Mouse (Mus musculus) frontal cortex, postnatal 10 days (tissue): ENCODE measurements around the gene Ubc.
"Not testable (repeated sequence)": the region's sequence is repeated elsewhere in the genome, so short reads cannot be mapped to it uniquely, and the experiment has no call there.

Experiments used
- DNase-seq, 2 experiments: peaks; one replicate each; pipeline ENCODE4 v3.0.0; 2022; ENCODE audit warnings: low spot score in 2 of 2, mixed read lengths in 1 of 2

The Ubc gene

DNA sequence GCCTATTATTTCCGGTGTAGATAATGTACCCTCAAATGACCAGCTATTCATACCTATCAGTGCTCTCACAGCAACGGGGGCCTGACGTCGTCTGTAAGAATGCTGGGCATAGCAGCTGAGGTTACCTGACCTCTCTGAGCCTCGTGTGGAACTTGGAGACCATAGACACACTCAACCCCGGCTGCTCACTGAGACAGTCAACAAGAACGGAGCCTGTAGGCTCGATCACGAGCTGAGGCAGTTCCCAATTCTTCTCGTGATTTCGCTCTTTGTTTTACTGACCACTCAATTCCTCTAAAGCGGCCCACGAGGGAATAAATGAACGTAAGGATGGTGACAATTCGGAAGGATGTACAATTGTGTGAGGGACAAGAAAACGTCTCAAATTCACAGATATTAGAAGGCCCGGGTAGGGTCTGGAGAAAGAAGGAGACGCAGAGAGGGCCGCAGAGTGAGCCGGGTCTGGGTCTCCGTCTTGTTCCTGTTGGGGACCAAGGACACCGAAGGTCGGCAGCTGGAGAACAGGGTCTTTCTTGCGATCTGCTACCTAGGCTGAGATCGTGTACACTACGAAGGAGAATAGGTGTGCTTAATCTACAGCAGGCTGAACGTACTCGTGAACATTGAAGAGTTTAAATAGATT, 15.0 kb upstream of the Ubc start:
- peak in 1 of 2 experiments; percentile 67 for DNase-seq

DNA sequence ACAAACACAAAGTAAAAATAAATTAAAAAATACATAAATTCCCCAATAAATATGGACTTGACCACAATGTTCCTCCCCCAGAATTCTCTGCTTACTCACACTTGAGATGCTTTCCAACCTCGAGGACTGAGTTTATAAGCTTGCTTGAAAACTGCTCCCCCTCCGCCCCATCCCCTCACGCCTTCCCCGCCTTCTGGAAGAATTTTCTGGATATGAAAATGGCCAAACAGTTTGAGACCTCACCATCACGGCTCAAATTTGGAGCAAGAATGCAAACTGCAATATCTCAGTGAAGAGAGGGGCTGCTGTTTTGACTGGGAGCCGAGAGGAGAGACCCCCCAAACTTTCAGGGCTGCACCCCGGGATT, 14.5 kb upstream of the Ubc start:
- DNase-seq: no peak

DNA sequence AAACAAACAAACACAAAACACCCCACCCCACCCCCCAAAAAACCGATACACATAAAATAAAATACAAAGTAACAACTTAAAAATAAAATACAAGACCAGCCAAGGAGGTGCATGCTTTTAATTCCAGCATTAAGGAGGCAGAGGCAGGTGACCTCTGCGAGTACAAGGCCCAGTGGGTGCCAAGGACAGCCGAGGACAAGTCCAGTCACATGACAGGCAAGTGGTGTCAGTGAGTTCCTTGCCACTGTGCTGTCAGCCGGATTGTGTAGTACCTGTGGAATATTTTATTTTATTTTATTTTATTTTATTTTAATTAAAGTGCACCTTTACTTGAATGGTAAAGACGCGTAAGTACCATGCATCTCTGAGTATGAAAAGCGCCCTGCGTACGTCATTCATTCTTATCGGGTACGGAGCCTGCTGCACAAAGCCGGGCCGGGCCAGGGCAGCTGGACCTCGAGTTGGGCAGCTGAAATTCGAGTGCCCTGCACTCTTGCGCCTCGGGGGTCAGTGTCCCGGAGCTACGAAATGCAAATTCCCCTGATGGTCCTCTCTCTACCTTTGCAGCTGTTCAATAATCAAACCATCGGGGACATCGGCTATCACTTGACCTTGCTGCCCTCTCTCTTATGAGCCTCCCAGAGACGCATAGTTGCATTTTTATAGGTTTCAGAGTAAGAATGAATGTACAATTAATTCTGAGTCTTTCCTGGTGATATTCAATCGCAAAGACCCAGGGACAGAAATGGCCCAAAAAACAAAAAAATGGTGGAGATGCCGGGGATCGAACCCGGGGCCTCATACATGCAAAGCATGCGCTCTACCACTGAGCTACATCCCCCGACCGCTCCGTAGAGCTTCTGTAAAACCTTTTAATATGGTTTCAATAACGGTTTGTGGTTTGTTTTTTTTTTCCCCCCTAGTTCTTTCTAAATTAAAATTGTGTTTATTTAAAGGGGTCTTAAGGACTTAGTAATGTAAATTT, 13.8 kb upstream of the Ubc start:
- peak in 1 of 2 experiments; percentile 67 for DNase-seq

DNA sequence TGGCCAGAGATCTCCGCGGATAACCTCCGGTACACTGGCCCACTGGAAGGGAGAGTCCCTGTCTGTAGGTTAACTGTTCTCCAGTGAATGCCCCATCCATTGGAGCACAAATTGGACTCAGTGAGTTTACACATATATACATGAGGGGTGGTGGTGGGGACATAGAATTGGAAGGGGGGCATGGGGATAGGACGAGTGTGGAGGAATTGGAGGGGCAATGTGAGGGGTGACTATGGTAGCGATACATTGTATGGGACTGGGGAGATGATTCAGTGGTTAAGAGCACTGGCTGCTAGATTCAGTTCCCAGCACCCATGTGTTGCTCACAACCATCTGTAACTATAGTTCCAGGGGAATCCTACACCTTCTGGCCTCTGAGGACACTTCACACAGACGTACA, 13.0 kb upstream of the Ubc start:
- DNase-seq: no peak

DNA sequence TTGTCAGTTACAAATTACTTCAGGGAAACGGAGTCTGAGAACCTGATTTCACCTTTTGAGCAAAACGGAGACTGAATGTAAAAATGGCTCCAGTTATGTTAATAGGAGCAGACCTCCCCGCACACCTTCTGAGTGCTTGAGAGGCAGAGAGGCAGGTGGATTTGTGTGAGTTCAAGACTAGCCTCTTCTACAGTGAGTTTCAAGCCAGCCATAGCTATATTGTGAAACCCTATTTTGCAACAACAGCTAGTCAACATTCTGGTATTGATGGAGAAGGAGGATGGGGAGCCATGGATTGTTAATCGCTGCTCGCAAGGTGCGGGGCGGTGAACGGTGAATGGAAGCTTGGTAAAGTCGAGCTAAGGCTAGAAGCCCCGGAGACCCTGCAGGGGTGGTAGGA, 12.5 kb upstream of the Ubc start:
- DNase-seq: no peak

DNA sequence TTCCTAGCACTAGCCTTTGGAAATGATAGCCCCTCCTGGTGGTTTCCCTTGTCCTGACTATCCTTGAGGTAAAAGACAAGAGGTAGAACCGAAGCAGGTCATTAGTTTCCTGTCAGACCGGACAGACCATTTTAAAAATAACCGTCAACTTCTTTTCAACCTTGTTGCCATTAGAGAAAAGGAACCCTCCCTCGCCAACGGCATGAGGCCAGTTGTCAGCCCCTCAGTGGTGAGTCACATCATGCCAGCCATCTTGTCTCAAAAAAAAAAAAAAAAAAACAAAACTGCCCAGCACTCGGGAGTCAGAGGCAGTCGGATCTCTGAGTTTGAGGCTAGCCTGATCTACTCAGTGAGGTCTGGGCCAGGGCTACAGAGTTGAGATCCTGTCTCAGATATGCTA, 10.9 kb upstream of the Ubc start:
- DNase-seq: no peak

DNA sequence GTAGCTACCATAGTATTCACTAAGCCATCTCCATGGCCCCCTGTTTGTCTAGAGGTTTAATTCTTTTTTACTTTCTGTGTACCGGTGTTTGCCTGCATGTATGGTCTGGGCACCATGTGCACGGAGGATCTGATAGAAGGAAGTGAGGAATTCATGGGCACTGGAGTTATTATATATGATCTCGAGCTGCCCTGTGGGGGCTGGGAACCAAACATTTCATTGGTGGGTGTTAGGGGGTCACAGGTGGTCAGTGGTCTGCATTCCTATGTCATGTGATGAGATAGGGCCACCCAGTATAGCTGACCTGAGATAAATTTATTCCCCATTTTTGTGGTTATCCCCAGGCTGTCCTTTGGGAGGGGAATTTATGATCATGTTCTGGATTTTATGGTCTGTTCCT, 5.0 kb upstream of the Ubc start:
- no peak for DNase-seq

DNA sequence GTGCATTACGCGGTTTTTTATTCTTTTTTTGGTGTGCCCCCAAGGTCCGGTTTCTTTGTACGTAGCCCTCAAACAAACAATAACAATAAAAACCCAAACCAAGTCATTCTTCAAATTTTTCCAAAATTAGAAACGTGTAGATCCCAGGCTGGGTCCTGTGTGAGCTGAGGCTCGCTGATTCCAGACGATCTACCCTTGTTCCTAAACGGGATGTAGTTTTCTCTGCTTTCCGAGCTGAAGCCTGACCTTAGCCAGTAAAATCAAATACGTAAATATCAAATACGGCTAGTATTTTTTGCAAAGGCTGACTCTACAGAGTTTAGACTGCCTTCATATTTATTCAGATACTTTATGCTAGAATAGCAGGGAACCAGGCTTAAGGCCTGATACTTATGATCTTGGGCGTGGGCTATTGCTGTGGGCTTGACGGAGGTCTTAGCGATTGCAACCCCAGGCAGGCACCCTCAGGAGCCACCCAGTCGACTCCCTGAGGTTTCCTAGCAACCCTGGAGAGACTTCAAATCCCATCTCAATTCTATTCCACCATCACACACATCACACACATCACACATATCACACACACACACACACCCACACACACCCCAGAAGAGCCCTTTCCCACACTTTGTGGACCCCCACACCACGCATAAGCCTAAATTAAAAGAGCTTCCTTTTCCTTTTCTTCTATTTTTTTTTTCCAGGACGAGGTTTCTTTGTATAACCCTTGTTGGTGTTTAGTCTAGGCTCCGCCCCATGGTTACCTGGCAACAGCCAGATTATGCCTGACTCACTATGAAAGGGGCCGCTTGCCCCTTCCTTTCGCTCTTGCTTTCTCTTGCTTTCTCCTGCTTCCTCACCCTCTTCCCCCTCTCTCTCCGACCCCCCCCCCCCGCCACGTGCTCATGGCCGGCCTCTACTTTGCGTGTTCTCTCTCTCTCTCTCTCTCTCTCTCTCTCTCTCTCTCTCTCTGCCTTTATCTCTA, 3.9 kb upstream of the Ubc start:
- DNase-seq: peak; percentile 73 to 75

DNA sequence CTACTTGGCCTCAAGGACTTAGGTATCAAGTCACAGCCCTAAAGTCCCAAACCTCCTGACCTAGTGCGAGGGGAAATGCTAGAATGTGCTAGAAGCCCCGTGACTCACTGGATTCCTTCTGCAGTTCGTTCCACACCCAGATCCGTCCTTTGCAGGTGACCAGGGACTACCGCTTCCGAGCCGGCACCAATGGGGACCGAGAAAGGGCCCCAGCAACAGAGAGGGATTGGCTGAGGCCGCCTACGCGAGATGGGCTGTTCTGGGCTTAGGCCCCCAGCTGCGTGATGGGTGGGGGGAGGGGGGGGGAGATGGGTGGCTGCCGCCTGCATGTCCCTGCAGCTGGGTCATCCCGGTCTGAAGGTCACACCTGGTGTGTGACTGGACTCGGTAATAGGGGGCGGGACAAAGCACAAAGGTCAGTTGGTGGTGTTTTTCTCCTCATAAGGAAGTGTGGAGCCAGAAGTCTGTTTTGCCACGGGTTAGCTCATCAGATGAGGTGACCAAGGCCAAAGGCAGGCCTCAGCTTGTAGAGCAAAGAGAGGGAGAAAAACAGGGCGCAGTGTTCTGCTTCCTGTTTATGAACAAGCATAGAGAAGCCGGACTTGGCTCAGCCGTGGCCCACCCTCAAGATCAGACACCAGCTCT, 3.1 kb upstream of the Ubc start:
- peak; percentile 95 to 96 for DNase-seq

DNA sequence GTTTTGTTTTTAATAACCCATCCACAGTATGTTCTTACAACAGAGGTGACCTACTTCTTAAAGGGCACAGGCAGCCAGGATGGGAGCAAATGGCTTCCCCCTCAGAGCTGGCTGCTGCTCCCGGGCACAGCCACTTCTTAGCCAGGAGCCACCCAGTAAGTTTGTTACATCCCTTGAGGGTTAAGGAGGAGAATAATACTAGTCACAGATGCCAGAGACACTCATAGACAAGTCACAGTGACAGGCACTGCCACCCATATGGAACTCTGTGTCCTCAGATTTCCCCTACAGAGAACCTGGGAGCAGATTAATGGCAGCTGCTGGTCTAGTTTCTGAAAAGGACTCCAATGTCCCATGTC, 2.6 kb upstream of the Ubc start:
- no peak for DNase-seq

DNA sequence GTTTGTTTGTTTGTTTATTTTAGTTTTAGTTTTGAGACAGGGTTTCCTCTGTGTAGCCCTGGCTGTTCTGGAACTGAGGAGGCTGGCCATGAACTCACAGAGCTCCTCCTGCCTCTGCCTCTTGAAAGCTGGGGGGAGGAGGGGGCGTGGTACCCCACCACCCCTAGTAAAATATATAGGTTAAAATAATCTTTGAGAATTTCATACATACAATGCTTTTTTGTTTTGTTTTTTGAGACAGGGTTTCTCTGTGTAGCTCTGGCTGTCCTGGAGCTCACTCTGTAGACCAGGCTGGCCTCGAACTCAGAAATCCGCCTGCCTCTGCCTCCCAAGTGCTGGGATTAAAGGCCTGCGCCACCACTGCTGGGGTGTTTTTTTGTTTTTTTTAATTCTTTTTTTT, 2.2 kb upstream of the Ubc start:
- not testable (repeated sequence) for DNase-seq

DNA sequence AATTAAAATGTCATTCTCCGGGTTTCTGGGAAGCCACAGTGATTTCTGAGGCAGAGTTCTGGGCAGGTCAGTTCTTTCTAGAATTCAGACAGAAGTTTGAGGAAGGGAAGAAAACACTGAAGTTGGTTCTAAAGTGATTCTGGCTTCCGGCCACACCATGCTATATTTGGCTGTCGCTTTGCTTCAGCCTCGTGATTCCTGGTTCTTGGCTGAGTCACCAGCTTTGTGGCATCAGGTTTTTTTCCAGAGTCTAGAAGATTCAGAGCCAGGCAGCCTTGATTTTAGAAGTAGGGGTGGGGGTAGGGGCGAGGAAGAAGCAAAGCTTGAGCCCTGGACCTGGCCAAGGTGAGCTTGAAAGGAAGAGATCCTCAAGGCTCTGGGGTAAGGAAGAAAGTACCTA, 1.6 kb upstream of the Ubc start:
- DNase-seq: peak; percentile 69 to 75

DNA sequence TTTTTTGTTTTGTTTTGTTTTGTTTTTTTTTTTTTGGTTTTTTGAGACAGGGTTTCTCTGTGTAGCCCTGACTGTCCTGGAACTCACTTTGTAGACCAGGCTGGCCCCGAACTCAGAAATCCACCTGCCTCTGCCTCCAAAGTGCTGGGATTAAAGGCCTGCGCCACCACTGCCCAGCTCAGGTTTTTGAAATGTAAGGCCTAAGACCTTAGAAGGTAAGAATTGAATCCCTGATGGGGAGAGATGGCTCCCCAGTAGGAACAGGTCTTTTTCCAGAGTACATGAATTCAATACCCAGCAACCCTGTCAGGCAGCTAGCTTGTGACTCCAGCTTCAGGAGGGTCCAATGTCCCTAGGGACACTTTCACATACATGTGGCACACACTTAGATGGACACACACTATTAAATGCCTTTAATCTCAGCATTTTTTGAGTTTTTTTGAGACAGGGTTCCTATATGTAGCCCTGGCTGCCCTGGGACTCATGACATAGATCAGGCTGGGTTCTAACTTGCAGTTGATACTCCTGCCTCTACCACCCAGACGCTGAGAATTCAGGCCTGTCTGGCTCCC, 990 bp upstream of the Ubc start:
- DNase-seq: no peak

DNA sequence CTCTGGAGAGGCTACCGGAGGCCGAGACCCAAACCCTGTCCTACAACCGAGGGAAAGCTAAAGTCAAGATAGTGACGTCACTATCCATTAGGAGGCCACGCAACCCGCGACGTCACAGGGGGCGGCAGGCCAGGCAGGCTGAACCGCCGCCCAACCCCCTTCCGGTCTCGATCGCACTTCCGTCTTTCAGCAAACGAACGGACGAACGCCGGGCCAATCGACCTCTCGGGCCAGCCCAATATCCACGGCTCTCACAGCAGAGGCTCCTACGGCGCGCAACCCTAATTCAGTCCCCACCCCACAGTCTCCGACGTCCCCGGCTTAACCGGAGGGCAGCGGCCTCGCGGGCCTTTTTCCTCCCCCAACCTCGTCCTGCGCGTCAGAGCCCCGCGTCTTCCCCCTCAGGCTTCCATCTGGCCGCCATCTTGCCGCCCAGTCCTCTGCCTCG, 847 bp downstream of the Ubc start, which contains the start of gene Gm10382:
Gm10382 (plus strand) TSS at position 192 of the 448 bp plus-strand sequence.
- DNase-seq: peak; percentile 77

DNA sequence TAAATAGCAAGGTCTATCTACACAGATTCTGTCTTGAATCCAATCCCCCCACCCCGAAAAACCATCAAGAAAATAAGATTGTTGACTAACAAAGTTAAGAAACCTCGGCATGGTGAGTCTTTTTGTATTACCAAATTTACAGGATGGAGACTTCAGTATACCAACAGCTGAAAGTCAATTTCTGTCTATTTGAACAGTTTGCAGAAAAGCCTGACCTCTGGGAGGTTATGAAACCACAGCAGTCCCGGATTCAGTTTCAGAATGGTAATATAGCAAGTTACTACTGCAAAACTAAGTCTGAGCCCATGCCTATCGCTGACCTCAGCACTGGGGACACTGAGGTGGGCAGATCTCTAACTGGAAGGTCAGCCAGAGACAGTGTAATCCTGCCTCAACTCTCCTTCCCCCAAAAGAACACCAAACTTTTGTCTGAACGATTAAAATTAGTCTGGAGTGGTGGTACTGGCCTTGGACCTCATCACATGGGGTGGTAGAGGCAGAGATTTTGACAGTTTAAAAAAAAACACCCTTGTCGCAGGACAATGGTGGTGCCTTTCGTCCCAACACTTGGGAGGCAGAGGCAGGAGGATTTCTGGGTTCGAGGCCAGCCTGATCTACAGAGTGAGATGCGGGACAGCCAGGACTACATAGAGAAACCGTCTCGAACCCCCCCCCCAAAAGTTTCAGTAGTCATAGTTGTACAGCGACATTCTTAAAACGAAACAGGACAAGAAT, 1.5 kb downstream of the Ubc start:
- no peak for DNase-seq

DNA sequence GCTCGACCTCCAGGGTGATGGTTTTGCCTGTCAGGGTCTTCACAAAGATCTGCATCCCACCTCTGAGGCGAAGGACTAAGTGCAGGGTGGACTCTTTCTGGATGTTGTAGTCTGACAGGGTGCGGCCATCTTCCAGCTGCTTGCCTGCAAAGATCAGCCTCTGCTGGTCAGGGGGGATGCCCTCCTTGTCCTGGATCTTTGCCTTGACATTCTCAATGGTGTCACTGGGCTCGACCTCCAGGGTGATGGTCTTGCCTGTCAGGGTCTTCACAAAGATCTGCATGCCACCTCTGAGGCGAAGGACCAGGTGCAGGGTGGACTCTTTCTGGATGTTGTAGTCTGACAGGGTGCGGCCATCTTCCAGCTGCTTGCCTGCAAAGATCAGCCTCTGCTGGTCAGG, 2.7 kb downstream of the Ubc start:
- DNase-seq: not testable (repeated sequence)

DNA sequence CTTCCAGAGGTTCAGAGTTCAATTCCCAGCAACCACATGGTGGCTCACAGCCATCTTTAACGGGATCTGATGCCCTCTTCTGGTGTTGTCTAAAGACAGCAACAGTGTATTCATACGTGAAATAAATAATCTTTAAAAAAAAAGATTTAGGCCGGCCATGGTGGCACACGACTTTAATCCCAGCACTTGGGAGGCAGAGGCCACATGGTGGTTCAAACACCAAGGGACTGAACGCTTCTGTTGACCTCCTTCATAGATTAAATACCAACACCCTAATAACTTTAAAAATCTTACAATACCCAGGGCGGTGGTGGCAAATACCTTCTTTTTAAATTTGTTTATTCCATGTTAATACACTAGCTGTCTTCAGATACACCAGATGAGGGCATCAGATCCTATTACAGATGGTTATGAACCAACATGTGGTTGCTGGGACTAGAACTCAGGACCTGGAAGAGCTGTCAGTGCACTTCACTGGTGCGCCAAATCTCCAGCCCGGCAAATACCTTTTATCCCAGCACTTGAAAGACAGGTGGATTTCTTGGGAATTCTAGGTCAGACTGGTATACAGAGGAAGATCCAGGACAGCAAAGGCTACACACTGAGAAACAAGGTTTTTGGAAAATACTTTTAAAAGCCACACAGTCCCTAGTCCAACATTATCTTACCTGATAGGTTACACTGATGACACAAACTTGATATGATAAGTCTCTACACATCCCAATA, 4.6 kb downstream of the Ubc start:
- no peak for DNase-seq

DNA sequence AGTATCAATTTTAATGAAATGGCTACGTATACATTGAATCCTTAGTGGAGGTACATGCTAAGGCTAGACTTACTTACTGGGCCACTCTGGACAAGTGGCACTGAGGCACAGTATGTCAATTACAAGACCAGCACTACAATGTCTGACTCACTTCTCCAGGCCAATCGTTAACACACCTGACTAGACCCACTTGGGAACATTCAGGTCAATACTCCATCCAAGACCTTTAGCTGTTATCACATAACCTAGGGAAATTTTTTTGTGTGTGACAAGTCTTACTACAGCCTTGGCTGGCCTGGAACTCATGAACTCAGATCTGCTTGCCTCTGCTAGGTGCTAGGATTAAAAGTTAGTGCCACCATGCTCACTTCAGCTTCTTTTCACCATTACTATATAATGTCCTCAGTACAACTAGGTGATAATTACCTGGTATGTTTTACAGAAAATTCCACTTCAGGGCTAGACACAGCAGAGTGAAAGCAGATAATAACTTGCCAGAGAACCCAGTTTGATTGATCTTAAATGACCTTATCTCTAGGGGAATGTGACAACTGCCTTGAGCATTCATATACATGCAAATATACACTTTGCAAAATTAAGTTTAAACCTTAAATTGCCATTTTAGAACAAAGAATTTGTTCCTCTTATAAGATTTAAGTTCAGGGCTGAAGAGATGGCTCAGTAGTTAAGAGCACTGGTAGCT, 5.3 kb downstream of the Ubc start:
- DNase-seq: no peak
